Mouse (Mus musculus): Measurements from ENCODE around the gene Gm29776. TPM values are rescaled to one million over a fixed set of nuclear protein-coding genes. Genes with fewer than 3 reads are reported as not detected.

Gm29776 gene
- polyA plus RNA-seq (2015; fragmentation: Nextera tagmentation; extraction: Ambion mirVana): 0.11 and 0.19 TPM in 2 replicates

DNA sequence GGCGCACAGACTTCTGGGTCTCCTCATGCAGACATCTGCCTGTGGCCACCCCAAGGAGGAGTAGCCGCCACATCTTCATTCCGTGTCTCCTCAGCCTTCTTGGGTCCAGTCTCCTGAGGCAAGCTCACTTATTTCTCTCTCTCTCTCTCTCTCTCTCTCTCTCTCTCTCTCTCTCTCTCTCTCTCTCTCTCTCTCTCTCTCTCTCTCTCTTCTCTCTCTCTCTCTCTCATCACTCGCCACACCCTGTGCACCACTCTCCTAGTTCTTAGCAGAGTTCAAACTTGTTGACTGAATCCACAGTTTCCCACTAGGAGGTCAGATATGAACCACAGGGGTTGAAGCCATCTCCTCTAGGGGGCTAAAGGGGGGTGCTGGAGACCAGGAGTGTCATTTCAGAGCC is at the start of gene Gm29776:
Gene Gm29776 (minus strand): TSS at position 101 of the 400 bp plus-strand sequence.

DNA sequence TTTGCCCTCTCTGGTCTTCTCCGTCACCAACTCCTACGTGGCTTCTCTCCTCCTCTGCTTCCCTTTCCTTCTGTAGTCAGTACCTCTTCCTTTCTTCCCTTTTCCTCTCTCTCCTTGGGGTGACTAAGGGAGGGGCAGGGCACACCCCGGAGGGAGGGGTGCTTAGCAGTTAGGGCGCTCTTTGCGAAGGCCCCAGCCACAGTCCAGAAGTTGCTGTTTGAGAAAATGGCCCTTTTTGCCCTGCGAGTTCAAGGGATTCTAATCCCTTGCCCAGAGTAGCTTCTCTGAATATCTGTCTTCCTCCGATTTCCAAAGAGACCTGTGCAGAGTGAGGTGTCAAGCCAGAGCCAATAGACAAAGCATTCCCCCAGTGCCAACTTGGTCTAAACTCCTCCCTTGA is 13.4 kb upstream of the Gm29776 start, which contains the start of gene Cebpe:
Gene Cebpe (minus strand): TSS at position 101 of the 400 bp plus-strand sequence.

DNA sequence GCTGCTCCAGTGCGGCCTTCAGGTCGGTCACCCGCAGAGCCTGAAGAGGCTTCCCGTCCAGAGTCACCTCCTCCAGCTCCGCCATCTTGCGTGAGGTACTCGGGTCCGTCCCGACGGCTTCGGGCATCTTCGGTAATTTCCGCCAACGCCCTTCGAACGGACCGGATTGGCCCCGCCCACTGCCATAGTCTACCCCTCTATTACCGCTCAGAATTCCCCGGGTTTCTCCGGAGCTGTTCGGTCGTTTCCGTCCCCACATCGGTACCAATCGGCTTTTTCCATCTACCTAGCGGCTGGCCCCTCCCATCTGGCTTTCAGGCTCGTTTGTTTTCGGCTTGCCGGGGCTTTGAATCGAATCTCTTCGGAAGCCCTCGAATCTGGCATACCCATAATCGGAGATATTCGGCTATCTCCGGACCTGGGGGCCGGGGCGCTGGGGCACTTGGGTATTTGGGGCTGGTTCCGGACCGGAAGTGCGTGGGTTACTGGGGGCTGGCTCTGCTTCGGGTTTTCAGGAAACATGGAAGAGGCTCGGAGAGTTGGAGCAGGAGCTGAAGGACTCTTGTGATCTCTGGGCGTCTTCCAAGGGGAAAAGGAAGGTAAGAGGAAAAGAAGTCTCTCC is 12.0 kb downstream of the Gm29776 start, which contains the start of gene Acin1:
Gene Acin1 (minus strand): TSS at position 410 of the 622 bp plus-strand sequence.

DNA sequence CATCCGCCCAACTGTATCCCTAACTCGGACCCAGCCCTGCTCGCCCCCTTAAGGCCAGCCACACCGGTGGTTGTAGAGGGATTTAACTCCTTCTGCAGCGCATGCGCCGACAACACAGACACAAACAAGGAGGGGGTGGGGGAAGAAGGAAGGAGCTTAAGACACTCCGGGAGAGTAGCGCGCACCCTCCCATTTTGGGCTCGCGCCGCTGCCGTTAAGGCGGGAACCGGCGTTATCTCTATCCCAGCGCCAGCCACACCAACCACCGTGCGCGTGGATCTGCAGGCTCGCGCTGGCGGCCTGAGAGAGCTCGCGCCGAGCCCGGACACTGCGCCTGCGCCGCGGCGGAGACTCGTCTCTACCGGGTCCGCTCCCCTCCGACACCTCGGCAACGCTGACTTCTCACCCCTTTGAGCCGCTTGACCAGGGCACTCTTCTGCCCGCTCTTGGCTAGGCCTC is 12.5 kb downstream of the Gm29776 start, which contains the start of gene 1700123O20Rik:
Gene 1700123O20Rik (plus strand): TSS at position 154 of the 459 bp plus-strand sequence.

Small RNAs within 50 kb of the gene (microRNA-seq; reads per million reads assigned to microRNA genes)
- gene Mir6948 (ENCODE audit: borderline replicate concordance, insufficient number of aligned reads): not detected

Other genes starting within 250 kb of the Gm29776 start
- 44.9 and 74.5 TPM in 2 replicates for gene Lrp10, start 234.7 kb downstream of the Gm29776 start, polyA plus RNA-seq (2015; fragmentation: Nextera tagmentation; extraction: Ambion mirVana)
- 1.4 and 2.5 TPM in 2 replicates for gene Rem2, start 222.7 kb downstream of the Gm29776 start, polyA plus RNA-seq (2015; fragmentation: Nextera tagmentation; extraction: Ambion mirVana)
- 27.4 and 39.2 TPM in 2 replicates for gene Prmt5, start 181.3 kb downstream of the Gm29776 start, polyA plus RNA-seq (2015; fragmentation: Nextera tagmentation; extraction: Ambion mirVana)
- gene Haus4, start 144.2 kb downstream of the Gm29776 start, polyA plus RNA-seq (2015; fragmentation: Nextera tagmentation; extraction: Ambion mirVana): 36.1 and 74.7 TPM in 2 replicates
- gene Ajuba, start 121.3 kb downstream of the Gm29776 start, polyA plus RNA-seq (2015; fragmentation: Nextera tagmentation; extraction: Ambion mirVana): 14.2 and 19.9 TPM in 2 replicates
- gene 4931414P19Rik, start 92.8 kb downstream of the Gm29776 start, polyA plus RNA-seq (2015; fragmentation: Nextera tagmentation; extraction: Ambion mirVana): 3.4 and 3.5 TPM in 2 replicates
- 435 and 451 TPM in 2 replicates for gene Psmb5, start 80.8 kb downstream of the Gm29776 start, polyA plus RNA-seq (2015; fragmentation: Nextera tagmentation; extraction: Ambion mirVana)
- gene Psmb11, start 77.4 kb downstream of the Gm29776 start, polyA plus RNA-seq (2015; fragmentation: Nextera tagmentation; extraction: Ambion mirVana): 0.03 TPM in 1 of 2 replicates, not detected in the other
- not detected in 2 replicates for gene Gm17606, start 57.9 kb downstream of the Gm29776 start, polyA plus RNA-seq (2015; fragmentation: Nextera tagmentation; extraction: Ambion mirVana)
- 0.80 and 0.84 TPM in 2 replicates for gene Cdh24, start 57.5 kb downstream of the Gm29776 start, polyA plus RNA-seq (2015; fragmentation: Nextera tagmentation; extraction: Ambion mirVana)
- gene 1700123O20Rik, start 12.6 kb downstream of the Gm29776 start, polyA plus RNA-seq (2015; fragmentation: Nextera tagmentation; extraction: Ambion mirVana): 88.8 and 106 TPM in 2 replicates
- 49.4 and 65.2 TPM in 2 replicates for gene Acin1, start 11.9 kb downstream of the Gm29776 start, polyA plus RNA-seq (2015; fragmentation: Nextera tagmentation; extraction: Ambion mirVana)
- 0.77 and 1.2 TPM in 2 replicates for gene Cebpe, start 13.3 kb upstream of the Gm29776 start, polyA plus RNA-seq (2015; fragmentation: Nextera tagmentation; extraction: Ambion mirVana)
- gene Slc7a8, start 83.1 kb upstream of the Gm29776 start, polyA plus RNA-seq (2015; fragmentation: Nextera tagmentation; extraction: Ambion mirVana): 16.5 and 30.8 TPM in 2 replicates
- gene Rnf212b, start 115.3 kb upstream of the Gm29776 start, polyA plus RNA-seq (2015; fragmentation: Nextera tagmentation; extraction: Ambion mirVana): 1.1 and 1.5 TPM in 2 replicates
- 5.6 and 9.5 TPM in 2 replicates for gene Homez, start 172.1 kb upstream of the Gm29776 start, polyA plus RNA-seq (2015; fragmentation: Nextera tagmentation; extraction: Ambion mirVana)
- gene Ppp1r3e, start 178.7 kb upstream of the Gm29776 start, polyA plus RNA-seq (2015; fragmentation: Nextera tagmentation; extraction: Ambion mirVana): 1.6 and 1.8 TPM in 2 replicates
- 3.2 and 4.3 TPM in 2 replicates for gene Bcl2l2, start 184.5 kb upstream of the Gm29776 start, polyA plus RNA-seq (2015; fragmentation: Nextera tagmentation; extraction: Ambion mirVana)
- 2.8 TPM in 1 of 2 replicates, not detected in the other for gene Gm20521, start 184.6 kb upstream of the Gm29776 start, polyA plus RNA-seq (2015; fragmentation: Nextera tagmentation; extraction: Ambion mirVana)
- gene Pabpn1, start 193.7 kb upstream of the Gm29776 start, polyA plus RNA-seq (2015; fragmentation: Nextera tagmentation; extraction: Ambion mirVana): 56.6 and 88.0 TPM in 2 replicates
- gene Slc22a17, start 214.3 kb upstream of the Gm29776 start, polyA plus RNA-seq (2015; fragmentation: Nextera tagmentation; extraction: Ambion mirVana): 47.4 and 48.2 TPM in 2 replicates
- 10.4 and 13.2 TPM in 2 replicates for gene Efs, start 227.3 kb upstream of the Gm29776 start, polyA plus RNA-seq (2015; fragmentation: Nextera tagmentation; extraction: Ambion mirVana)
- 0.32 TPM in 1 of 2 replicates, not detected in the other for gene Il25, start 233.9 kb upstream of the Gm29776 start, polyA plus RNA-seq (2015; fragmentation: Nextera tagmentation; extraction: Ambion mirVana)
- gene Cmtm5, start 237.4 kb upstream of the Gm29776 start, polyA plus RNA-seq (2015; fragmentation: Nextera tagmentation; extraction: Ambion mirVana): 5.5 and 12.5 TPM in 2 replicates

Data from adrenal gland, postnatal 0 days (tissue).